Mouse (Mus musculus): ENCODE measurements around the gene Rab11fip4. TPM values are rescaled to one million over a fixed set of nuclear protein-coding genes. Genes with fewer than 3 reads are reported as not detected.

Rab11fip4 gene
- polyA plus RNA-seq, 1 experiment, result 0.11 TPM

DNA sequence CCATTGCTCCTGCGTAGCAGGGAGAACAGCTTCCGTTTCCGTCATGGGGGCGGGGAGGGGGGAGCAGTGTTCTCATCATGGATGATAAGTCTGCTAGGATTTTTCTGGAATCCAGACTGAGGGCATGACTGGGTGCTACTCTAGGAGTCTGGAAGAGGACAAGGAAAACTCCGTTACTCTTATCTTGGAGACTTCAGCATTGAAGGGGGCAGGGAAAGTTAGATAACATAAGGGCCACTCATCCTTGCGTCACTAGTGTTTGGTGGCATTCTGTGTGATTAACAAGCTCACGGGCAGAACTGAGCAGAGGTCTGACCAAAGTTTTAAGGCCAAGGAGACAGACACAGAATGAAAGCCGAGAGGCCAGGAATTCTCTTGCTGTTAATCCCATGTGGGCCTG lies 42.4 kb downstream of the Rab11fip4 start:
- Histone ChIP-seq H3K79me2 (ENCODE audit: control insufficient read depth, insufficient read depth) (no peaks in the 10 kb centered on the region), H3K36me3 (ENCODE audit: control insufficient read depth, insufficient read depth) (no peaks in the 10 kb centered on the region), H3K79me3 (ENCODE audit: low read depth) (no peaks in the 10 kb centered on the region), H3K4me3 (ENCODE audit: insufficient read depth, poor library complexity, severe bottlenecking) (no peak overlapping the region), H3K27me3 (ENCODE audit: control insufficient read depth, insufficient read depth, insufficient read length) (peaks cover 4% of the 10 kb centered on the region), H3ac (ENCODE audit: control insufficient read depth, insufficient read length, low read depth) (no peak overlapping the region)
- no peak for TF ChIP-seq MYOG (IDR thresholded peaks at IDR 0.05; ENCODE audit: control insufficient read depth, extremely low read depth, insufficient read length)
- TF ChIP-seq CTCF (IDR thresholded peaks at IDR 0.05; ENCODE audit: control insufficient read depth, insufficient read depth, insufficient read length), result no peak
- no peak for TF ChIP-seq USF1 (IDR thresholded peaks at IDR 0.05; ENCODE audit: low read depth)
- no peak for TF ChIP-seq FOSL1 (IDR thresholded peaks at IDR 0.05; ENCODE audit: insufficient read depth, low read length, poor library complexity, severe bottlenecking)
- no peak for TF ChIP-seq MYOD1 (IDR thresholded peaks at IDR 0.05; ENCODE audit: control insufficient read depth, insufficient read length, low read depth)
- TF ChIP-seq CEBPB (IDR thresholded peaks at IDR 0.05; ENCODE audit: low read depth), result no peak
- TF ChIP-seq MAX (IDR thresholded peaks at IDR 0.05), result no peak

DNA sequence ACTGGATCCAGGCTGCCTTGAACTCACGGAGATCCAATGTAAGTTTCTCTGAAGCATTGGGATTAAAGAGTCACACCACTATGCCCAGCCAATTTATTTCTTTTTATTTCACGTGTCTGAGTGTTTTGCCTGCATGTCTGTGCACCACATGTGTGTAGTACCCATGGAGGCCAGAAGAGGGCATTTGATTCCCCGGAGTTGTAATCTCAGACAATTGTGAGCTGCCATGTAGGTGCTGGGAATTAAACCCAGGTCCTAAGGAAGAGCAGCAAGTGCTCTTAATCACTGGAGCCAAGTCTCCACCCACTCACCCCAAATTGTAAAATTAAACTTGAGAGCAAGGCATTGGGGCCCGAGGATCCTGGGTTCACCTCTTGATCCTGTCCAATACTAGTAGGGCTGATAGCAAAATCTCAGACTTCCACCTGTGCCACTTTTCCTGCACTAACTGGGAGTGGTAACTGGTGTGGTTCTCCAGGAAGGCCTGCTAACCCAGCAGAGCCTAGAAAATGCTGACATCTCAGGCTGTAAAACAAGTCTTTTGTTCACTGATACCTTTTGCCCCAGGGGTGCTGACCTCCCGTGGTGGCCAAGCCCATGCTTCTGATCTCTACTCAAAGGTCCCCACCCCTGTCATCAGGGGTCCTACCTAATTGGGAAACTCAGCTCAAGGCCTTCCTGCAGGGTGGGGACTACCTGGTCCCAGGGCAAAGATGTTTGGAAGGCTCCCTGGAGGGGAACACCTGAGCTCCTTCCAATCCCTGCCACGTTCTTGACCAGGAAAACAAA lies 44.8 kb downstream of the Rab11fip4 start:
- no peak overlapping the region for H3ac ChIP-seq (ENCODE audit: control insufficient read depth, insufficient read length, low read depth)

DNA sequence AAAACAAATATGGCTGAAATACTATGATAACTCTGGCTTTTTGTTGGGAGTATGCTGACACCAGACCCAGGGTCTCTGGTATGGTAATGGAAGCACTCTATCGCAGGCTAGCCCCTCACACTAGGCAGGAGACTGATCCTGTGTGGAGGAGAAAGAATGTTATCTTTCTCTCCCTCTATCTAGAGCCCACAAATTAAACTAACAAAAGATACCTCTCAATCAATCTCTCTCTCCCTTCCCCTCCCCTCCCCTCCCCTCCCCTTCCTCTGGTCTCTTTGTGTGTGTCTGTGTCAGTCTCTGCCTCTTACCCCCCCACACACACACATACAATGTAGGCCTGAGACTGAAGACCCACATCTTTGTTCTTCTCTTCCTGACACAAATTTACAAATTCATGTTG lies 45.5 kb downstream of the Rab11fip4 start:
- Histone ChIP-seq H3K4me3 (ENCODE audit: insufficient read depth, poor library complexity, severe bottlenecking) (no peak overlapping the region), H3K79me3 (ENCODE audit: low read depth) (no peaks in the 10 kb centered on the region), H3K27me3 (ENCODE audit: control insufficient read depth, insufficient read depth, insufficient read length) (no peaks in the 10 kb centered on the region), H3K79me2 (ENCODE audit: control insufficient read depth, insufficient read depth) (no peaks in the 10 kb centered on the region), H3K36me3 (ENCODE audit: control insufficient read depth, insufficient read depth) (no peaks in the 10 kb centered on the region), H3ac (ENCODE audit: control insufficient read depth, insufficient read length, low read depth) (no peak overlapping the region)
- no peak for TF ChIP-seq CTCF (IDR thresholded peaks at IDR 0.05; ENCODE audit: control insufficient read depth, insufficient read depth, insufficient read length)
- TF ChIP-seq USF1 (IDR thresholded peaks at IDR 0.05; ENCODE audit: low read depth), result no peak
- no peak for TF ChIP-seq FOSL1 (IDR thresholded peaks at IDR 0.05; ENCODE audit: insufficient read depth, low read length, poor library complexity, severe bottlenecking)
- TF ChIP-seq MYOG (IDR thresholded peaks at IDR 0.05; ENCODE audit: control insufficient read depth, extremely low read depth, insufficient read length), result no peak
- TF ChIP-seq MAX (IDR thresholded peaks at IDR 0.05), result no peak
- no peak for TF ChIP-seq CEBPB (IDR thresholded peaks at IDR 0.05; ENCODE audit: low read depth)
- TF ChIP-seq MYOD1 (IDR thresholded peaks at IDR 0.05; ENCODE audit: control insufficient read depth, insufficient read length, low read depth), result no peak

More for the DNA sequence above, 44.8 kb downstream of the Rab11fip4 start:
- no peaks in the 10 kb centered on the region for H3K79me2 ChIP-seq (ENCODE audit: control insufficient read depth, insufficient read depth)
- H3K36me3 ChIP-seq (ENCODE audit: control insufficient read depth, insufficient read depth), result no peaks in the 10 kb centered on the region
- no peak overlapping the region for H3K4me3 ChIP-seq (ENCODE audit: insufficient read depth, poor library complexity, severe bottlenecking)
- no peak for TF ChIP-seq CTCF (IDR thresholded peaks at IDR 0.05; ENCODE audit: control insufficient read depth, insufficient read depth, insufficient read length)
- no peak for TF ChIP-seq USF1 (IDR thresholded peaks at IDR 0.05; ENCODE audit: low read depth)
- no peak for TF ChIP-seq MYOD1 (IDR thresholded peaks at IDR 0.05; ENCODE audit: control insufficient read depth, insufficient read length, low read depth)
- no peak for TF ChIP-seq MAX (IDR thresholded peaks at IDR 0.05)
- TF ChIP-seq FOSL1 (IDR thresholded peaks at IDR 0.05; ENCODE audit: insufficient read depth, low read length, poor library complexity, severe bottlenecking), result no peak
- no peak for TF ChIP-seq CEBPB (IDR thresholded peaks at IDR 0.05; ENCODE audit: low read depth)
- TF ChIP-seq MYOG (IDR thresholded peaks at IDR 0.05; ENCODE audit: control insufficient read depth, extremely low read depth, insufficient read length), result no peak
- H3K79me3 ChIP-seq (ENCODE audit: low read depth), result no peaks in the 10 kb centered on the region
- H3K27me3 ChIP-seq (ENCODE audit: control insufficient read depth, insufficient read depth, insufficient read length), result no peaks in the 10 kb centered on the region

DNA sequence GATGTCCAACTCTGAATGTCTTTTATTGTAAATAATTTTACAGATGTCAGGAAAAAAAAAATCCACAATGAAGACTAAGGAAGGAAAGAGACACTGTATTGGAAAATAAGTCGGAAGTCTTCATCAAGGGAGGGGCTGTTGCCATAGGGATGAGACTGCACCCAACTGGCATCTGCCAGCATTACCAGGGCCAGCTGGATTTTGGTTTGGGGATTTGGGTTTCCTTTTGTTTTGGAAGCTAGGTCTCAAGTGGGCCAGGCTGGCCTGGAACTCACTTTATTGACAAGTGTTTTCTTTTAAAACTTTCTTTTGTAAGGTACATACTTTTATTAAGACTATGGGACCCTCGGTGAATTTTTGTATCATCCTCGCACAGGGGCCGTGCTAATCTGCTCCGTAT lies 47.7 kb downstream of the Rab11fip4 start:
- H3K36me3 ChIP-seq (ENCODE audit: control insufficient read depth, insufficient read depth), result no peaks in the 10 kb centered on the region

DNA sequence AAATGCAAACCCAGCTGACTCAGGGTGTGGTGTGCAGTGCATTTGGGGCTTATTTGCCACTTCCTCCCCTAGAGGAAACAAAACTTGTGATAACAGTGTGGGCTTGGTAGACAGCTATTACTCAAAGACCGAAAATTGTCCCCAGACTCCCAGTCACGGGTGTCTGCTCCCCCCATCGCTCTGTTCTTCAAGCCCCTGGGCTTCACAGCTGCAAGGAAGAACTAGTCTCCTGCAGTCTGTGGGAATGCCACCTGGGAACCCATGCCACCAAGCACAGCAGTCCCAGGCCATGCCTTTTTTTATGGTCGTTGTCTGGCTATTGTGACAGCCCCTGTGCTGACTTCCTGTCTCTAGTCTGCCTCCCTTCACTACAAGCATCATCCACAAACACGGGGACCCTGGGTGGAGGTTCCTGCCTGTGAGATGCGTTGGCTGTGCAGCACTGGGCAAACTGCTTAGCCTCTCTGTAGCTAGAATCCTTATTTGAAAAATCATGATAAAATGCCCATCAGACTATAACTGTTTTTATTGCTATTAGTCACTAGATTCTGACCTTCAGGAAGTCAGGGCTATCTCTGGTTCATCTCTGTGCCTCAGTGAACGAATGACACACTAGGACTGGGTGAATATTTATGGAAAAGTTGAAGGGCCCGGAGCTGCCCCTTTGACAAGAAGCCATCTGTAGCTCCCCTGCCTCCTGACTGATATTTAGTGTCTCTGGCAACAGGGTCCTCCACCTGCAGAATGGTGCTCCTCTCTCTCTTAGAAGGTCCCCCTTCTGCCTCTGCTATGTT lies 50.1 kb downstream of the Rab11fip4 start:
- Histone ChIP-seq H3K27me3 (ENCODE audit: control insufficient read depth, insufficient read depth, insufficient read length) (no peaks in the 10 kb centered on the region), H3ac (ENCODE audit: control insufficient read depth, insufficient read length, low read depth) (no peak overlapping the region), H3K36me3 (ENCODE audit: control insufficient read depth, insufficient read depth) (no peaks in the 10 kb centered on the region), H3K4me3 (ENCODE audit: insufficient read depth, poor library complexity, severe bottlenecking) (no peak overlapping the region), H3K79me3 (ENCODE audit: low read depth) (no peaks in the 10 kb centered on the region), H3K79me2 (ENCODE audit: control insufficient read depth, insufficient read depth) (no peaks in the 10 kb centered on the region)
- TF ChIP-seq CTCF (IDR thresholded peaks at IDR 0.05; ENCODE audit: control insufficient read depth, insufficient read depth, insufficient read length) (no peak), USF1 (IDR thresholded peaks at IDR 0.05; ENCODE audit: low read depth) (no peak), MAX (IDR thresholded peaks at IDR 0.05) (no peak), FOSL1 (IDR thresholded peaks at IDR 0.05; ENCODE audit: insufficient read depth, low read length, poor library complexity, severe bottlenecking) (no peak), CEBPB (IDR thresholded peaks at IDR 0.05; ENCODE audit: low read depth) (no peak), MYOD1 (IDR thresholded peaks at IDR 0.05; ENCODE audit: control insufficient read depth, insufficient read length, low read depth) (no peak), MYOG (IDR thresholded peaks at IDR 0.05; ENCODE audit: control insufficient read depth, extremely low read depth, insufficient read length) (no peak)

More for the DNA sequence above, 47.7 kb downstream of the Rab11fip4 start:
- Histone ChIP-seq H3K79me2 (ENCODE audit: control insufficient read depth, insufficient read depth) (no peaks in the 10 kb centered on the region), H3ac (ENCODE audit: control insufficient read depth, insufficient read length, low read depth) (no peak overlapping the region), H3K4me3 (ENCODE audit: insufficient read depth, poor library complexity, severe bottlenecking) (no peak overlapping the region), H3K79me3 (ENCODE audit: low read depth) (no peaks in the 10 kb centered on the region), H3K27me3 (ENCODE audit: control insufficient read depth, insufficient read depth, insufficient read length) (no peaks in the 10 kb centered on the region)
- TF ChIP-seq CEBPB (IDR thresholded peaks at IDR 0.05; ENCODE audit: low read depth) (no peak), CTCF (IDR thresholded peaks at IDR 0.05; ENCODE audit: control insufficient read depth, insufficient read depth, insufficient read length) (no peak), USF1 (IDR thresholded peaks at IDR 0.05; ENCODE audit: low read depth) (no peak), MAX (IDR thresholded peaks at IDR 0.05) (no peak), MYOG (IDR thresholded peaks at IDR 0.05; ENCODE audit: control insufficient read depth, extremely low read depth, insufficient read length) (no peak), FOSL1 (IDR thresholded peaks at IDR 0.05; ENCODE audit: insufficient read depth, low read length, poor library complexity, severe bottlenecking) (no peak), MYOD1 (IDR thresholded peaks at IDR 0.05; ENCODE audit: control insufficient read depth, insufficient read length, low read depth) (no peak)

Data from C2C12 (cell line).